Mouse (Mus musculus) c-Kit-positive CD71-positive TER-119-positive erythroid progenitor cells, embryonic 14.5 days (primary cell): ENCODE data around the gene Acbd3.
A peak's percentile ranks its signal among the peaks of the same experiment; 100 is the strongest.

ENCODE experiments used
- DNase-seq: peaks from one replicate; pipeline ENCODE4 v3.0.0-alpha.2; 2013; ENCODE audit warnings: low spot score

The Acbd3 gene

GRCm38 (mm10) chr1:180725704-180726179 lies at the start of gene Acbd3:
Gene Acbd3, plus strand, starts transcription at chr1:180726043.
- peak; percentile 88 for DNase-seq

GRCm38 (mm10) chr1:180691284-180691683 lies 34.6 kb upstream of the Acbd3 start:
- no peak for DNase-seq

GRCm38 (mm10) chr1:180696626-180697352 lies 29.1 kb upstream of the Acbd3 start, which contains the start of gene Mixl1:
Gene Mixl1, minus strand, starts transcription at chr1:180697034.
- DNase-seq: no peak

- DNase-seq: no peak
These were observed 27.8 kb upstream of the Acbd3 start for GRCm38 (mm10) chr1:180698063-180698462.

GRCm38 (mm10) chr1:180703400-180703799 lies 22.4 kb upstream of the Acbd3 start:
- no peak for DNase-seq

- no peak for DNase-seq
These were observed 18.5 kb upstream of the Acbd3 start for GRCm38 (mm10) chr1:180707368-180707767.

GRCm38 (mm10) chr1:180707813-180708212 lies 18.0 kb upstream of the Acbd3 start:
- DNase-seq: no peak

- DNase-seq: no peak
These were observed 16.7 kb upstream of the Acbd3 start for GRCm38 (mm10) chr1:180708935-180709776.

GRCm38 (mm10) chr1:180718756-180719155 lies 7.1 kb upstream of the Acbd3 start:
- no peak for DNase-seq

GRCm38 (mm10) chr1:180719483-180719882 lies 6.4 kb upstream of the Acbd3 start:
- DNase-seq: no peak

- DNase-seq: peak; percentile 77
These were observed 5.7 kb upstream of the Acbd3 start for GRCm38 (mm10) chr1:180719951-180720689.

GRCm38 (mm10) chr1:180722608-180723007 lies 3.2 kb upstream of the Acbd3 start:
- DNase-seq: peak; percentile 48

GRCm38 (mm10) chr1:180723701-180724238 lies 2.1 kb upstream of the Acbd3 start:
- DNase-seq: no peak

- peak; percentile 40 for DNase-seq
These were observed 340 bp downstream of the Acbd3 start for GRCm38 (mm10) chr1:180726183-180726582.

- DNase-seq: no peak
These were observed 3.4 kb downstream of the Acbd3 start for GRCm38 (mm10) chr1:180729231-180729630.

GRCm38 (mm10) chr1:180747827-180748226 lies 22.0 kb downstream of the Acbd3 start:
- no peak for DNase-seq

GRCm38 (mm10) chr1:180752115-180752514 lies 26.3 kb downstream of the Acbd3 start:
- no peak for DNase-seq

- no peak for DNase-seq
These were observed 28.5 kb downstream of the Acbd3 start for GRCm38 (mm10) chr1:180754376-180754775.

- no peak for DNase-seq
These were observed 30.9 kb downstream of the Acbd3 start for GRCm38 (mm10) chr1:180756711-180757110.

- DNase-seq: no peak
These were observed 31.6 kb downstream of the Acbd3 start for GRCm38 (mm10) chr1:180757252-180757955.

GRCm38 (mm10) chr1:180757956-180758520 lies 32.2 kb downstream of the Acbd3 start:
- no peak for DNase-seq
